Mouse (Mus musculus) urinary bladder, postnatal 25 days (tissue): ENCODE results near the gene Gm12216.
"Not testable (repeated sequence)": the region's sequence is repeated elsewhere in the genome, so short reads cannot be mapped to it uniquely, and the experiment has no call there.

Experiments
- DNase-seq: peaks from one replicate; pipeline ENCODE4 v3.0.0; 2022; ENCODE audit warnings: low spot score

Gm12216 gene

DNA sequence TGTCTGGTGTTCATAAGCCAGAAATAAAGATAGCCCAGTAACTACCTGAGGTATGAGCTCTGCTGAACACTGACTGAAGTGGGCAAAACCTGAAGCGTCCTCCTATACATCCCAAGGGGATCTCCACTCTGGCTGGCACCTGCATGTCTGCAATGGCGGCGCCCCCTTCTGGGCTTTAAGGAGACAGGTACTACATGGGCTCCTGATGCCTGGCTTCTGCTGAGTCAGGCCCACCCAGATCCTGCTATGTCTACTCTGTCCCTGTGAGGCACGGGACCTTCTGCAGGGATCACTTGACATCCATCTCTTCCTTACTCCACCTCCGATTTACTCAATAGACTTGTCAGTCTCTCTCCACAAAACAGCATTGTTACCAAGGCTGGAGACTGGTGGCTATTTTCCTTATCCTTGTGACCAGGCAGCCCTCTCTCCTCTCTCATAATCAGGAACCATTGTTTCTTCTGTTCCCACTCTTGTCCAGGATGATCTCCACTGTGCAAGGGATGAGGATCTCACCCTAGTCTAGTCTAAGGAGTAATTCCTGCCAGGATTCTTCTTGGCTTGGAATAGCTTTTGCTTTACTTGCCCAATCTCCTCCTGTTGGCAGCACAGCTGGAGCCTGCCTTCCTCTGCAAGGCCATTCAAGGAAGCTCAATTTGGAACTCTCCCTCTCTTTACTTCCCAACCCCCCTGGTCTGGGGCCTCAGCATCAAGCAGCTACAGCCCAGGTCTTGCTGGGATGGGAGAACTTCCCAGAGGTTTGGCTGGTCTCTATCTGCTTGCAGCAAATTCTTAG lies 15.1 kb upstream of the Gm12216 start:
- not testable (repeated sequence) for DNase-seq

DNA sequence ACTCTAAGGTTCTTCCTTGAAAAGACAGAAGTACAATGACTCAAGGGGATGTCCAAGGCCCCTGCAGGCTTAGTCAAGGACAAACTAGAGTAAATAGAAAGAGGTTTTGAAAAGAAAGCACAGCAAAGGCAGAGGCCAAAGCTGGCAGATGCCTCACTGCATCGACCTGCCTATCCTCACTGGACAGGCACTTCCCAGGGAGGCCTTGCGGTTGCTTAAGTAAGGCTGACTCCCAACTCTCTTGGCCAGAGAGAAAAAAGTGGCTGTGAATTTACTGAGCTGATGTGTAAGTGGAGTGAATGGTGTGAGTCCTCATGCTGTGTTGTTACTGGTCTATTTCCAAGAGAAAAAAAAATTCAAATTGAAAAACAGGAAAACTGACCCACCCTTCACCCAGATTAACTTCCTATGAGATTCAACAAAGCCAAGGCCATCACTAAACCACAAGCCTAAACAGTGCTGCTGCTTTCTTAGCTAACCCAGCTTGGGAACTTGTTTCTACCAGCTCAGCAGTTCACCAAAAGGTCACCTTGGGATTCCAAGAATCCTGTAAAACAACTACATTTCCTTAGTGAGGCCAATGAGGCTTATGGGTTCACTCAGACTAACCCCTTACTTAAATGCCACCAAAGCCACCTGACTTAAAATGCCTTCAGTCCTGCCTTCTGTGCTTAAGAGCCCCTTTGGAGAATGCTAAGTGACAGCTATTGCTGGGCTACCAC lies 12.9 kb upstream of the Gm12216 start:
- no peak for DNase-seq

DNA sequence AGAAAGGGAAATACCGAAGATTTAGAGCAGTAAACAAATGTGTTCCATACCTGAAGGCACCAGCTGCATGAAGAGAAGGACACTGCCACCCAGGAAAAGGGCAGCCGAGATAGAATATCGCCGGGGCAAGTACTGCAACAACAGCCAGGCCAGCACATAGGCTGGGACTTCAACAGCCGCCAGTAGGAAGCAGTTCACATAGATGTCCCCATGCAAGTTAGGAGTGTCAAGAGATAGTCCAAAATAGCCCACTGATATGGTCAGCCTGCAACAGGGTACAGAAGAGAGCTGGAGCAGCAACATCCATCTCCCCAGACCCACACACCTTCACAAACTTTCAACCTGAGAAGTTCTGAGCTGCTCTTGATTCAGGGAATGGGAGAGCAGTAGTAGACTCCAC lies 10.1 kb upstream of the Gm12216 start:
- no peak for DNase-seq

DNA sequence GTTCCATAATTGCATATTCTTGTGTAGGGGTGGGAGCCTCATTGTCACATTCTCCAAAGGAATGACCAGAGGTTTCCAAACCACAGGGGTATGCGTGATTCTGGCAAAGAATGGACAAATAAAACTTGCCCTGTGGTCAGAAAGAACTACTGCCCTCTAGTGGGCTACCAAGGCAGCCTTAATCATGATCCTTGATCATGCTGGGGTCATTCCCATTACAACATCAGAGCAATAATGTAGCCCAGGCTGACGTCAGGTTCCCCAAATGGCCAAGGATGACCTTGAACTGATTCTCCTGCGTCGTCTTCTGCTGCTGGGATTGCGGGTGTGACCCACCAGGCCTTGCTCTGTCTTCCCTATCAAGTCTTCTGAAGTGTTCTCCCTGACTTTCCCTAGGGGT lies 9.3 kb upstream of the Gm12216 start:
- DNase-seq: not testable (repeated sequence)

DNA sequence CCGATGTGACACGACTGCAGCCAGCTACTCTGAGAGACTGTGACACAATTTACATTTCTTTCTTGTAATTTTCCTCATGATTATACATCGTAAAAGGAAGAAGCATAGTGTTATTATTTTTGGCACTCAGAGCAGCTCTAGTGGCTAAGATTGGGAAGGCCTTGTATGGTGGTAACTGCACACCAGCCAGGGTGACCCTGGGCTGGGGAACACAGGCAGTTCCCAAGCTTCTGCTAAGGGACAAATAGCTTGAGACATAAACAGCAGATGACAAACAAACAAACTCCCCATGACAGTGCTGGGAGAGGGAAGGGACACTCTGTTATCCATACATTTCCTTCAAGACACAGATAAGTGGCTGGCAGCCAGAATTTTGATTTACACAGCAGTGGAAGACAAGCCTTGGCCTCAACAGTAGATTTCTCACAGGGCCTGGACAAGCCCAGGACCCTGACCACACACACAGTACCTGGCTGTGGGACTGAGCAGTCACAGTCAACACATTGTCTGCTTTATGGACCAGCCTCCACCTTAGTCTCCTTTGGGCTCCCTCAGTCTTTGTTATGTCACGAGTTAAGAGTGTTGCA lies 5.8 kb upstream of the Gm12216 start:
- not testable (repeated sequence) for DNase-seq

DNA sequence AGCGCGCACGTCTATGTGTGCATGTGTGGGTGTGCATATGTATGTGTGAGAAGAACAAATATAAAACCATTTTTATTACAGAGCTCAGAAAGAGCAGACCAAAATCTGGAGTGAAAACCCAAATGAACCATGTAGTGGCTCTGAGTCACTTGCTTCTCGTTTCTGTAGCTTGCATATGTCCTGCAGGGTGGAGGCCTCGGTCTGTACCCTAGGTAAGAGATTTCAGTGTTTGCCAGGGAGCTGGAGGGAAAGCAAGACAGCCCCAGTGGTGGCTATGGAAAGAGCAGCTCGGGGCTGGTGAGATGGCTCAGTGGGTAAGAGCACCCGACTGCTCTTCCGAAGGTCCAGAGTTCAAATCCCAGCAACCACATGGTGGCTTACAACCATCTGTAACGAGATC lies 1.9 kb upstream of the Gm12216 start:
- DNase-seq: not testable (repeated sequence)

DNA sequence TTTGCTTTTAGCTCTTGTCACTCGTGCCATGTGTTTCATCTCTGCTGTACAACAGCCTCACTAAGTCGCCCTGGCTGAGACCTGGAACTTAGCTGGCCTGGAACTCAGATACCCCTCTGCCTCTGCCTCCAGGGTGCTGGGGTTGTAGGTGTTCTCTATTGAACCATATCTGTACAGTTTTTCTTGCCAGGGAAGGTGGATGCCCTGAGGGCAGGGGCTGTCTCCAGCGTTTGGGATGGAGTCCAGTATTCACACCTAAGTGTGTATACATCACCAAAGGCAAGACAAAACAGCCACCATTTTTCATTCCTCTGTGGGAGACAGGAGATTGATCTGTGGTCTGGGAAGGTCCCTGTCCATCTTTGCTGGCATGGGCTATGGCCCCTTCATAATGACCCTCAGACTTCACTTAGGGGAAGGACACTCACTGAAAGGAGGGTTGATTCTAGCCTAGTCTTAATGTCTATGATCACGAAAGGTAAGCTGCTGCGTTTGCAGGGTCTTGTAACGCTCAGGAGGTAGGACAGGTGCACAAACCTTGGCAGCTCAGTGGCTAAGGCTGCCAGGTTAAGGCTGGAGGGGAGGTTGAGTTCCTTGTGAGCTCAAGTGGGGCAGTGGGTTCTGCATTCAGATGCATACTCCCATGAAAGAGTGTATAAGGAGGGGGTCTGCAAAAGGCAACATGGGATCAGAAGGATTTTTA lies 847 bp downstream of the Gm12216 start:
- no peak for DNase-seq

DNA sequence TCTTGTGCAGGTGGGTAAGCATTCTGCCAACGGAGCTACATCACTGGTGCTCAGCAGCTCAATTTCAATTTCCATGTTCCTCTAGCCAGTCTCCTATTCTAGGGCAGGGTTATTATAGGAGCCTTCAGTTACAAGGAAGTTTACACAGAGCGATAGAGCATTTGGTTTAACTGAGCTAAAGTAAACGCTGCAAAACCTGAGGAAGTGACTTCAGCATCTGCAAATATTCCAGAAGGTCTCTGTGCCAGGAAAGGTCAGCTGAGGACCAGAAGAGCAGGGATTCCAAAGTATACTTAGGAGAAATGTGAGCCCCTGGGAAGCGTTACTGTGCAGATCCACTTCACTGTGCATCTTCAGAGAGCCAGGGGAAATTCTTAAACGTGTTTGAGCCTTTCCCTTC lies 5.4 kb downstream of the Gm12216 start:
- no peak for DNase-seq

DNA sequence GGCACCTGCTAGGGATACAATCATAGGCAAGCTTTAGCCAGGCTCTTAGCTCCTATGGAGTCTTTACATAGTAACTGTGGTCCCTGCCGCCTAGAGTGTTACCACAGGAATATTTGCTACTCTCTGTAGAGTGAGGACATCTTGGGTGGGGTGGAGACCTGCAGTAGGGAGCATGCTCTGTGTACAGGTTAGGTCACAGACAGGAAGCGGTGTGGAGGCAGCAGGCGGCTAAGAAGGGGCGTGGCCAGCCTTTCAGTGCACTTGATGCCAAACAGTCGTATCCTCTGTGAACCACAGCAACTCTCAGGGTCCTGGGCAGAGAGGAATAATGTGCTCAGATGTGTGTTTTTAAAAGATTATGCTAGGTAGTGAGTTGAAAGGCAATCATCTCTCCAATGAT lies 7.3 kb downstream of the Gm12216 start:
- no peak for DNase-seq

DNA sequence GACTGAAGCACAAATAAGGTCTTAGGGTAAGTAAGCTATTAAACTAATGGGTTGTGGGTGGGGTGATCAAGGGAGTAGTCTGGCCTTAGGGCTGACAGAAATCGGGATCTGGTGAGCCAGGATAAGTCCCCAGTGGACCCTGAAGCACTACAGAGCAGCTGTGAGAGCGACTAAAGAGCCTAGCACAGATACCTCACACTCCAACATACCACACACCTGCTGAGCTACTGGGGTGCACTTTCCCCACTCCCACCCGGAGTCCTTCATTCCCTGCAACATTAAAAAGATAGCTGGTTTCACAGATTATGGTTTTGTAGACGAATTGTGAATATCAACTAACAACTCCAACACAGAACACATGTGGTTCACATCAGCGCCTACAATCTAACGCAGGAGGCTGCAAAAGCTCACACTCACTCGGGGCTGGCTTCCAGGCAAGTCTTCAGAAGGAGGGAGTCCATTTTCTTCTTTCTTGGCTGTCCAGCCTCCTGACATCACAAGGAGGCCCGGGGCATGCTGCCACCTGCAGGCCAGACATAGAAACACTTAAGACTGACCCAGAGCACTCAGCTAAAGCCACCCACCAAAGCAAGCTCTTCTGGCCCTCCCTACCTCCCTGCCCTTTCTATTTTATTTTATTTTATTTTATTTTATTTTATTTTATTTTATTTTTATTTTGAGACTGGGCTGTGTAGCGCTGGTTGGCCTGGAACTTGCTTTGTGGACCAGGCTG lies 9.3 kb downstream of the Gm12216 start:
- peak; percentile 73 for DNase-seq

DNA sequence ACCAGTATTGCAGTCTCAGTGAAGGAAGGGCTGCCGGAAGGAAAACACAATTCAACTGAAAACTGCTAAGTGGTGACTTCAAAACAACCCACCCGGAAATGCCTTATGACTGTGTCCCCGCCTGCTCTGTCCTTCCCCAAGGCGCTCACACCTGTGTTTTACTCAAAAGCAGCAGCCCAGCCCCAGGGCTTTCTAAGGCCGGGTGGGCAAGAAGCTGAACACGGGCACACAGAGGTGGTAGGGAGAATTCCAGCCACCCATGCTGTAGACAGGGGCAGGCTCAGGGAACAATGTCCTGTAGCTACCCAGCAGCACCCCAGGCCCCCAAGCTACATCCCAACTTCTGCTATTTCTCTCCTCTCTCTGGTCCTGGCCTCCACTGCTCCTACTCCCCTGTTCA lies 13.4 kb downstream of the Gm12216 start:
- no peak for DNase-seq

DNA sequence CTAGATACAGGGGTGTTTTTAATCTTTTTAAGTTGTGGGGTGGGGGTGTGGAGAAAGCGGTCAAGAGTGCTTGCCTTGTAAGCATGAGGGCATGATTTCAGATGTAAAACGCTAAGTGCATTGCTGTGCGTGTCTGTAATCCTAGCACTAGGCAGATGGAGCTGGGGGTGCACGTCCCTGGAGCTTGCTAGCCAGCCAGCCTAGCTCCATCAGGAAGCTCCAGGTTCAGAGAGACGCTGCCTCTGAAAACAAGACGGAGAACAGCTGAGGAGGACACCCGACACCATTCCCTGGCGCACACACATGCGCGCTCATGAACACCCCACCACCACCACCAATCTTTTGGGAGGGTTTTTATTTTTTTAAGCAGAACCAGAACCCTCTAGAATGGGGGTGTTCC lies 15.9 kb downstream of the Gm12216 start:
- DNase-seq: no peak

DNA sequence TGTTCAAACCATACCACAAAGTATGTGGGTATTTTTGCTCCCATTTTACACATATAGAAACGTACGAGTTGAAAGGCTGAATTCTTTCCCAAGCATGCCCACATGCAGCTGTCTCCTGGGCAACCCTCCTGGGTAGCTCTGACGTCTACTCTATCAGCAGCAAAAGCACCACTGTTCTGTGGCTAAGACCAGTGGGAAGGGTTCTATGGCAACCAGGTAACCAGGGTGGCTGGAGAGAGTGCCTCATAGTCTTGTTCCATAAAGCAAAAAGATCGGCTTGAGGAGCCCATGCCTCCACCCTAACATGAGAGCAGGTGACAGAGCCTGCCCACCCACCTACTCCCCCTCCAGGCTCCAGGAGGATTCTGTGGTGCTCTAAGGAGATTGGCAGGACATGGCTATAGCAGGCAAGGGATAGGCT lies 16.9 kb downstream of the Gm12216 start:
- no peak for DNase-seq

DNA sequence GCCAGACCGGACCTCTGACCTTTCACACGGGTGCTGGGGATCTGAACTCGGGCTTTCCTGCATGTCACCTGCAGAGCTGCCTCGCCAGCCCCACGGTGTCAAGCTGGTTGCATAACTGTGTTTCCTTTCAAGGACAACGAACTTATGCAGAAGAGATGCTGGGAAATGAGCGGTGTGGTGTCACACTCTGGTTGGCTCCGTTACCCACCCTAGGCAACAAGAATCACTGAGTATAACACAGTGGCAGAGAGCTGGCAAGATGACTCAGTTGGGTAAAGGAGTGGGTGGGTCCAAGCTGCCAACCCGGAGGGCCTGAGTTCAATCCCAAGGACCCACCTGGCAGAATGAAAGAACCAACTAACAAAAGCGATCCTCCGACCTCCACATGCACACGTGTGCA lies 17.5 kb downstream of the Gm12216 start:
- no peak for DNase-seq

DNA sequence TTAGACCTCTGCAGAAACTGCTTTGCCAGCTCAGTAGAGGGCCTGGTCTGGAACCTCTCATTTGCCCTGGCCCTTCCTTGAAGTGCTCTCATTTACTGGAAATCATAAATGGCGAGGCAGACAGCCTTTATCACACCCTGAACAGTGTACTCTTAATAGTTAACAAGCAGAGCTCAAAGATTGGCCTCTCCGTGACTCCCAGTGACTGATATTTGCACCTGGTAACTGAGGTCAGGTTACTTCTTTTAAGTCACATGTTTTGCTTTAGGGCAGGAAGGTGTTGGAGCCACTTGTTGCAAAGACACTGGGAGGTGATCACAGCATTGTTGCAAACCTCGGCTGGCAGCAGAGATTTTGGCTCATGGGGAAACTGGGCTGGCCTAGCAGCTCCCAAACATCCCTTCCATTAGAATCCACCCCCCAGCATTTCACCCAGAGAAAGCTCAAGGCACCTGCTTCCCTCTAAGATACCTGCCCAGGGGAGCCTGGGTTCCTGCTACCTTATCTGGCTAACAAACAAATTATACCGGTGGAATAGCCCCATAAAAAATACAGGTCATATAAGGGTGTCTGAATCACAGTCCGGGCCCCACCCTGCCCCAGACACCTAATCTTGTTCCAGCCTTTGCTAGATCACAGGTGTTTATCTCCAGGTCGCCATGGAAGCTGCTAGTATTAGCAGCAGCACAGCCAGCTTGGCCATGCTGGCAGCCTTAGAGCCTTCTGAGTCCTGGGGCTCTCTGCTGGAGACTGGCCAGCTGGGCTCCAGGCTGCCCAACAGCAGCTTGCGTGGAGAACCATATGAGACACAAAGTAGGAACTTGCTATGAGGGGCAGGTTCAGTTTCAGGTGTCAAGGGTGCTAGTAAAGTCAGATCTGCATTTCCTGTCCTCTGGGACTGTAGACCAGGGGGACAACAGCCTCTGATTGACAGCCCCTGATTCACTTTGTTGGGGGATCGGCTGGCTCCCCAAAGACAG lies 19.1 kb downstream of the Gm12216 start:
- DNase-seq: no peak

DNA sequence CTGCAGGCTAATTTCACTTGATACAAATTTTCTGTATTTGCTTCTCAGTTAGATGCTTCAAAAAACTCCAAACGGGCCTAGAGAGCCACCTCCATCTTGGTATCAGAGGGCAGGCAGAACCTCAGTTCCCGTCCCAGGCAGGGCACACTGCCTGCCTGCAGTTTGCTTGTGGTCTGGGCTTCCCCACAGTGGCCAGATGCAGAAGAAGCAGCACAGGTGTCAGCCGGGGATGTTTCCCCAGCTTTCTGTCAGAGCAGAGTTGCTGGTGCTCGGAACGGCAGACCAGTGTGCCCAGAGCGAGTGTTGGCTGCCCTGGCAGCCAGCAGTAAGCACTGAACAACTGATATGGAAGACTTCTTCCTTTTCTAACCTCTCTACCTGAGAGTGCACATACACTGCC lies 19.9 kb downstream of the Gm12216 start:
- no peak for DNase-seq

DNA sequence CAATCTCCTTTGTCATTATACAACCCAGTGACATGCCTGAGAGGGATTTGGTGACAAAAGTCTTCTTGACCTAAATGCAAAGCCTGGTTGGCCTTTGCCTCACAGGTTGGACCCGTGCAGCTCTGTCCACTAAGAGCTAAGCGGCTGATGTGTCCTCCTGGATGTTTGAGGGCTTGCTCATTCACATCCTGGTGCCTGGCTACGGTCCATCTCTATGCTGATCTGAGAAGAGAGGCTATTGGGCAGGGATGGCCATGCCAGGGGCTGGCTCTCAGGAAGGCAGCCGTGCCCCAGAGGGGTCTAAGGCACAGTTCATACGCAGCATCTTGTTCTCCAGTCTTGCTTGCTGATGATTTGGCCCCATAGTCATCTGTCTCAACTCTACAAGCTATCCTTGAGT lies 21.3 kb downstream of the Gm12216 start:
- no peak for DNase-seq

DNA sequence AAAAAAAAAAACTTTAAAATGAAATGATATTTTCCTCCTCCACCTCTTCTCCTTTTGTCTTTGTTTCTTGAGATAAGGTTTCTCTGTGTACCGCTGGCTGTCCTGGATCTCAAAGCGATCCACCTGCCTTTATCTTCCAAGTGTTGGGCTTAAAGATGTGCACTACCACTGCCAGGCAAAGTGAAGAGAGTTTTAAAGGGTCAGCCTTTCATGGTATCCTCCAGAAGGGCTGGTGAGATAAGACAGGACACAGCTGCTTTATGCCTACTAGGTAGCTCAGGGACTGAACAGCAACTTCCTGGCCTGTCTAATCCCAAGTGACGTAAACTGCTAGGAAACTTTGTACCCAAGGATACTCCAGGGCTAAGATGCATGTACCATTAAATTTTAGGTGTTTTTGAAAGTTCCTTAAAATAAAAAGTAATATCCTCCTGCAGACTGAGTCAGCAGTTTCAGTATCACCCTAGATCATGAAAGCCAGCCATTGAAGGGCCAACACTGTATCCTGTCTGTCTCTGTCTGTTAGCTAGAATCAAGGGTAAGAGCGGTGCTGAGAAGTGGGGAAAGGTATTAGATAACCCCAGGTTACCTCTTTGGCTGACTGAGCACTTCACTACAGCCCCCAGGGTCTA lies 23.6 kb downstream of the Gm12216 start:
- DNase-seq: no peak

DNA sequence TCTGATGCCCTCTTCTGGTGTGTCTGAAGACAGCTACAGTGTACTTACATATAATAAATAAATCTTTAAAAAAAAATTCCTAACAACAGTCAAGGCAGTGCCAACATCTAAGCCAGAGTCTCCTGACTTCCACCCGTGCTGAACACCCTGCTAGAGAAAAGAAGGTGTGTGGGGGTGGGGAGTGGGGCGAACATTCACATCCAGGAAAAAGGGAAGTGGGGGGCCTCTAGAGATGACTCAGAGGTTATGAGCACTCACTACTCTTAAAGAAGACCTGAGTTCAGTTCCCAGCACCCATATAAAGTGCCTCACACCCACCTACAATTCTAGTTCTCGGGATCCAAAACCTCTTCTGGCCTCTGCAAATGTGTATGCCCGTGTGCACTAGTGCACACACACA lies 33.6 kb downstream of the Gm12216 start:
- DNase-seq: no peak

DNA sequence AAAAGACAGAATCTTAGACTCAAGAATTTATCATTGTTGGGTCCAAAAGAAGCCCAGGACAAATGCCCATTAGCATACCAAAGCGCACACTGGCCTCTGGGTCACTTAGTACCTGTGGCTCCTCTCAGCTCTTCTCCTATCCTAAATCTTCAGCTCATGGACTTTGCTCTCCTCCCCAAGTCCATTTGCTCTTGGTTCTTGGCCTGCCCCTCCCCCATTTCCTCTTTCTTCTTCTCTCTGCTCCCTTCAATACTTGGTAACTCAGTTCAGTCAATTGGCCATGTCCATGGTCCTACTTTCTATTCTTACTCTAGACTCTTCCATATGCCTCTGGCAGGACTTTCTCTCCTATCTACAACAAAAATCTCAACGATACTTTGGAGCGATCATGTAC lies 37.1 kb downstream of the Gm12216 start:
- no peak for DNase-seq
